Mouse (Mus musculus) hindbrain, embryonic 16.5 days (tissue): ENCODE measurements around the gene Eepd1. TPM values are rescaled to one million over a fixed set of nuclear protein-coding genes. Genes with fewer than 3 reads are reported as not detected.

Experiments
- ATAC-seq: fragments of 200-750 bp; cut with Nextera tagmentation; 2 replicates; pipeline ENCODE4 v1.8.0; 2017; ENCODE audit warnings: moderate TSS enrichment, moderate library complexity
- H3K27ac ChIP-seq: fragments of 300-500 bp; sonication (generic); 2 replicates; pipeline ENCODE4 v1.5.1; 2014; ENCODE audit warnings: low read depth, mild to moderate bottlenecking, control low read depth, low read length, moderate library complexity
- H3K27me3 ChIP-seq: fragments of 300-500 bp; sonication (generic); replicated peaks from 2 replicates; pipeline ENCODE4 v1.6.1; 2014; ENCODE audit warnings: low read length; ENCODE audit not compliant: control insufficient read depth, insufficient read depth
- H3K36me3 ChIP-seq: fragments of 300-500 bp; sonication (generic); 2 replicates; pipeline ENCODE4 v1.6.1; 2014; ENCODE audit warnings: mild to moderate bottlenecking, low read length, moderate library complexity, mixed read lengths; ENCODE audit not compliant: control insufficient read depth, insufficient read depth
- H3K4me1 ChIP-seq: fragments of 300-500 bp; sonication (generic); 2 replicates; pipeline ENCODE4 v1.6.1; 2014; ENCODE audit warnings: low read depth, low read length; ENCODE audit not compliant: control insufficient read depth, insufficient read depth
- H3K4me2 ChIP-seq: fragments of 300-500 bp; sonication (generic); 2 replicates; pipeline ENCODE4 v1.6.1; 2014; ENCODE audit warnings: mild to moderate bottlenecking, low read length, control low read depth, moderate library complexity
- H3K4me3 ChIP-seq: fragments of 300-500 bp; sonication (generic); 2 replicates; pipeline ENCODE4 v1.5.1; 2014; ENCODE audit warnings: mild to moderate bottlenecking, low read length, control low read depth, moderate library complexity
- H3K9ac ChIP-seq: fragments of 300-500 bp; sonication (generic); 2 replicates; pipeline ENCODE4 v1.6.1; 2014; ENCODE audit warnings: low read depth, mild to moderate bottlenecking, control low read depth, low read length, moderate library complexity
- H3K9me3 ChIP-seq: fragments of 300-500 bp; sonication (generic); 2 replicates; pipeline ENCODE4 v1.6.1; 2014; ENCODE audit warnings: mild to moderate bottlenecking, low read length, moderate library complexity; ENCODE audit not compliant: control insufficient read depth
- WGBS: fragments of 180-500 bp; shearing (Covaris S2); extraction: QIAGEN DNeasy Blood & Tissue Kit; methylation state at CpG from one replicate; pipeline ENCODE4 v1.1.7; 2014; 5-methylcytosine and 5-hydroxymethylcytosine counted together
- polyA plus RNA-seq: library from polyadenylated mRNA; unstranded; fragments of >200 nt; fragmentation: Nextera tagmentation; extraction: Ambion mirVana; gene quantifications from 2 replicates; pipeline ENCODE4 v1.2.1, GENCODE M21; 2015

Eepd1 gene
- polyA plus RNA-seq, 1 experiment from 2014 or later: 15.6 TPM

DNA sequence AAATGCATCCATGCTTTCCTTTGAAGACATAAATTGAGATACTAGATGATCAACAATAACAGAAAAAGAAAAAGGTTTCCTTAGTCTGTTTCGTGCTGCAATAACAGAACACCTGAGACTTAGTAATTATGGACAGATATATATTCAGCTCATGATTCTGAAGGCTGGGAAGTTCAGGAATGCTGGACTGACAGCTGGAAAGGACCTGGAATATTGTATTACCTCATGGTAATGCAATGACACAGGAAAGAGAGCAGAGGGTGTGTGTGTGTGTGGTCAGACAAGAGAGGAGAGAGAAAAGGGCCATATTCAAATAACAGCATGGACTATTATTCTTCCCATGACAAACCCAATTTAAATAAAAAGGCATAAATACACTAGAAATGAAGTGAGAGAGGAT is 17.0 kb upstream of the Eepd1 start:
- WGBS: 84% methylated on average over 1 of the region's 1 CpGs
- no peaks in the 10 kb centered on the region for H3K4me1 ChIP-seq
- H3K4me2 ChIP-seq: no peak overlapping the region
- no peaks in the 10 kb centered on the region for H3K9me3 ChIP-seq
- ATAC-seq: no peak
- H3K4me3 ChIP-seq: no peak overlapping the region
- no peaks in the 10 kb centered on the region for H3K36me3 ChIP-seq
- H3K9ac ChIP-seq: no peak overlapping the region
- H3K27ac ChIP-seq: no peak overlapping the region
- no peaks in the 10 kb centered on the region for H3K27me3 ChIP-seq

- H3K36me3 ChIP-seq: no peaks in the 10 kb centered on the region
- H3K9me3 ChIP-seq: no peaks in the 10 kb centered on the region
- no peak for ATAC-seq
- WGBS: 88% methylated on average over 7 of the region's 7 CpGs
- peaks cover 20% of the 10 kb centered on the region for H3K4me1 ChIP-seq
- no peak overlapping the region for H3K27ac ChIP-seq
- no peak overlapping the region for H3K9ac ChIP-seq
- H3K4me3 ChIP-seq: no peak overlapping the region
- H3K4me2 ChIP-seq: no peak overlapping the region
- H3K27me3 ChIP-seq: no peaks in the 10 kb centered on the region
Observed at GRCm38 (mm10) chr9:25479392-25480020, 1.8 kb upstream of the Eepd1 start.

- H3K27me3 ChIP-seq: no peaks in the 10 kb centered on the region
- ATAC-seq: no peak
- no peak overlapping the region; the same call in 1 of the 2 replicates for H3K4me3 ChIP-seq
- H3K9me3 ChIP-seq: no peaks in the 10 kb centered on the region
- H3K27ac ChIP-seq: peak overlapping the region; percentile 36; the same call in 1 of the 2 replicates
- no peak overlapping the region for H3K9ac ChIP-seq
- H3K4me1 ChIP-seq: peaks cover 25% of the 10 kb centered on the region
- 90% methylated on average over 2 of the region's 2 CpGs for WGBS
- peak overlapping the region; percentile 69 for H3K4me2 ChIP-seq
- H3K36me3 ChIP-seq: no peaks in the 10 kb centered on the region
Observed at GRCm38 (mm10) chr9:25480676-25481075, 671 bp upstream of the Eepd1 start.

DNA sequence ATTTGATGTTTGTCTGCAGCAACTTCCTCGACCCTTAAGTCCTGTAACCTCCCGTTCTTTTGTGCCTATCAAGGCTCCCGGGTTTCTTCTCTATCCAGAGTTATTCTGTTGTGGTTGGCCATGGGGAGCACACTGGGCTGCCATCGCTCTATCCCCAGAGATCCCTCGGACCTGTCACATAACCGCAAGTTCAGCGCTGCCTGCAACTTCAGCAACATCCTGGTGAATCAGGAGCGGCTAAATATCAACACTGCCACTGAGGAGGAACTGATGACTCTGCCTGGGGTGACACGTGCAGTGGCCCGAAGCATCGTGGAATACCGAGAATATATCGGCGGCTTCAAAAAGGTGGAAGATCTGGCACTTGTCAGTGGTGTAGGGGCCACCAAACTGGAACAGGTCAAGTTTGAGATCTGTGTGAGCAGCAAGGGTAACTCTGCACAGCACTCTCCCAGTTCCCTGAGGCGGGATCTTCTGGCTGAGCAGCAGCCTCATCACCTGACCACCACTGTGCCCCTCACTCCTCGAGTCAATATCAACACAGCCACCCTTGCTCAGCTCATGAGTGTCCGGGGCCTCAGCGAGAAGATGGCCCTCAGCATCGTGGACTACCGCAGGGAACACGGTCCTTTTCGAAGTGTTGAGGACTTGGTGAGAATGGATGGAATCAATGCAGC is 1.1 kb downstream of the Eepd1 start:
- Histone ChIP-seq H3K9ac (peak overlapping the region; percentile 75; the same call in 1 of the 2 replicates), H3K4me1 (peaks cover 27% of the 10 kb centered on the region), H3K36me3 (no peaks in the 10 kb centered on the region), H3K4me3 (peak overlapping the region; percentile 73), H3K27me3 (no peaks in the 10 kb centered on the region), H3K9me3 (no peaks in the 10 kb centered on the region), H3K27ac (no peak overlapping the region), H3K4me2 (peak overlapping the region; percentile 69)
- no peak for ATAC-seq
- 46% methylated on average over 22 of the region's 22 CpGs for WGBS

DNA sequence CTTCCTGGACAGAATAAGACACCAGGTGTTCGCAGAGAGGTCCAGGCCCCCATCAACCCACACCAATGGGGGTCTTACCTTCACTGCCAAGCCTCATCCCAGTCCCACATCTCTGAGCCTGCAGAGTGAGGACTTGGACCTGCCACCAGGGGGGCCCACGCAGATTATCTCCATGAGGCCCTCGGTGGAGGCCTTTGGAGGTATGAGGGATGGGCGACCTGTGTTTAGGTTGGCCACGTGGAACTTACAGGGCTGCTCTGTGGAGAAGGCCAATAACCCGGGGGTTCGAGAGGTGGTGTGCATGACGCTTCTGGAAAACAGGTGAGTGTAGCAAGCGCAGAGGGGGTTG is 1.6 kb downstream of the Eepd1 start:
- Histone ChIP-seq H3K9ac (no peak overlapping the region), H3K27me3 (no peaks in the 10 kb centered on the region), H3K4me1 (peaks cover 30% of the 10 kb centered on the region), H3K4me2 (peak overlapping the region; percentile 69), H3K36me3 (no peaks in the 10 kb centered on the region), H3K9me3 (no peaks in the 10 kb centered on the region), H3K27ac (no peak overlapping the region), H3K4me3 (peak overlapping the region; percentile 73; the same call in 1 of the 2 replicates)
- no peak for ATAC-seq
- 92% methylated on average over 9 of the region's 9 CpGs for WGBS

DNA sequence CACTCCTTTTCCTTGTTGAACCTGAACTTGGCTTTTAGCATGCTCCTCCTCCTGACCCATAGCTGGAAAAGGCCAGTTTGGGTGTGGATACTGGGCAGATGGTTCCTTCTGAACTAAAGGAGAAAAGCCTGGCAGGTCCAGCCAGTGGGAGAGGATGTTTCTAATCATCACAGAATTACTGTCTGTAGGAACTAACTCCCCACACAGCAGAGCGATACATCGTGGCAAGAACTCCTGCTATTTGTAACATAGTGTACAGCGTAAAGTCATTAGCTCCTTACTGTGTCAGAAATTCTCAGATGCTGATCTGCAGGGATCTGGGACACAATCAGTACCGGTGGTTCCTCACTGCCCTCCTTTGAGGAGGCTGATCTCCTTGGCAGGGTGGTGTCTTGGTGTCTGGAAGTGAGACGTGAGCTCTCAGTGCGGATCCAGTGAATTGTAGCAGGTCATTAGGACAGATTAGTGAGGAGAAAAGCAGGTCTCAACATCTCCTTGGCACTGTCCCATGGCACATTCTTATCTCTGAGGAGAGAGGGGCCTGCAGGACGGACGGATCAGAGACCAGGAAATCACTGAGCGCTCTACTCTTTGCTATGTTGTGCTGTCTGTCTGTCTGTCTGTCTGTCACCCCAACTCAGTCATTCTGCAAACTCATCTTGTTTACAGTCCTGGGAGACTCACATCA is 2.7 kb downstream of the Eepd1 start:
- WGBS: 64% methylated on average over 9 of the region's 9 CpGs
- Histone ChIP-seq H3K4me2 (peak overlapping the region; percentile 69), H3K9me3 (no peaks in the 10 kb centered on the region), H3K4me1 (peaks cover 30% of the 10 kb centered on the region), H3K27ac (no peak overlapping the region), H3K4me3 (peak overlapping the region; percentile 17), H3K36me3 (no peaks in the 10 kb centered on the region), H3K9ac (no peak overlapping the region), H3K27me3 (no peaks in the 10 kb centered on the region)
- no peak for ATAC-seq

DNA sequence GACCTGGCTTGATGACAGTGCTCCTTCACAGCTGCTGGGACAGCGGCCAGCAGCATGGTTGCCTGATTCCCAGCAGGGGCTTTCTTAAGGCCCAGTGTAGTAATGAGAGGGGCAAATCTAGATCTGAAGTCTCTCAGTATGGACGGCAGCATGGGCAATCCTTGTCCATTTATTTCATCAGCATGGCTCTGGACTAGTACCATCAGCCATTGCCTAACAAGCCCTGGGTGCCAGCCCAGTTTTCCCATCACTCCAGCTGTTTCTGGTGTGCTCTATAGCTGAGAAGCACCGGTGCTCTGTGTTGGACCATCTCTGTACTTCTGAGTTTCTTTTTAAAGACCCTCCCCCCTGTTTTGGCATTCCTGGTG is 3.3 kb downstream of the Eepd1 start:
- no peaks in the 10 kb centered on the region for H3K9me3 ChIP-seq
- no peak for ATAC-seq
- no peaks in the 10 kb centered on the region for H3K36me3 ChIP-seq
- no peak overlapping the region for H3K9ac ChIP-seq
- H3K27me3 ChIP-seq: no peaks in the 10 kb centered on the region
- peak overlapping the region; percentile 69 for H3K4me2 ChIP-seq
- 65% methylated on average over 3 of the region's 3 CpGs for WGBS
- H3K4me1 ChIP-seq: peaks cover 30% of the 10 kb centered on the region
- H3K4me3 ChIP-seq: peak overlapping the region; percentile 17
- H3K27ac ChIP-seq: no peak overlapping the region

DNA sequence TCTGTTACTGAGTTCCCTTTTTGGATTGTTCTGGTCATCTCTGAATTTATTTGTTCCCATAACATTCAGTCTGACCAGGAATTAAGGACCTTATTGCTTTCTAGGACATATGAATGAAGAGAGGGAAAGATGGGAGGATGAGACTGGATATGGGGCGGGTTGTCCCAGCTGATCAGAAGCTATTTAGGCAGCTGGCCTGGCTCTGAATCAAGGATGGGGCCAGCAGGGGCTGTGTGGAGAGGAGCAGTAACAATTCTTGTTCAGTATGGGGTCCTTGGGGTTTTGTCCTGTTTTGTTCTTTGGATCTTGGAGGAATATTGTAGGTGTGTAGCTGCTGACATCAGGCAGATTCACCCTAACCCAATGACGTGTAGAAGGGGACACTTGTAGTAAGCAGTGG is 3.7 kb downstream of the Eepd1 start:
- Histone ChIP-seq H3K27me3 (no peaks in the 10 kb centered on the region), H3K9ac (no peak overlapping the region), H3K9me3 (no peaks in the 10 kb centered on the region), H3K27ac (no peak overlapping the region), H3K4me3 (no peak overlapping the region), H3K36me3 (no peaks in the 10 kb centered on the region), H3K4me1 (peaks cover 30% of the 10 kb centered on the region), H3K4me2 (peak overlapping the region; percentile 69)
- ATAC-seq: no peak
- WGBS: 64% methylated on average over 2 of the region's 2 CpGs

DNA sequence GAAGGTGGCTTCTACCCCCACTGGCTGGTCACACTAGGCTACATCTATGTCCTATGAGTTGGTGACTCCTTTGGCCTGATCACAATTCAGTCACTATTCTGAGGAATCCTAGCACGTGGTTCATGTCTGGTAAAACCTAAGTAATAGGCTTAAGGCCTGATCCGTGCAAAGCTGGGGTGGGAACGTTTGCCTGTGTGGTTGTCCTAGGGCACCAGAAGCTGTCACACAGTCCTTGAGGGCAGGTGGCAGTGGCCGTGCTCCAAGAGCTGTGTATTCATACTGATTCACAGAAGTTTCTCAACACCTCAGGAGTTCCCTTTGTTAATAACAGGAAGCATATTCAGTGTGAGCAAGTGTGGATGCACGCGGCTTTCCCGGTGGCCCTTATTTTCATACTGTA is 4.1 kb downstream of the Eepd1 start:
- Histone ChIP-seq H3K4me1 (peaks cover 30% of the 10 kb centered on the region), H3K4me3 (no peak overlapping the region), H3K27ac (no peak overlapping the region), H3K4me2 (peak overlapping the region; percentile 69), H3K9me3 (no peaks in the 10 kb centered on the region), H3K36me3 (no peaks in the 10 kb centered on the region), H3K27me3 (no peaks in the 10 kb centered on the region), H3K9ac (no peak overlapping the region)
- ATAC-seq: no peak
- 69% methylated on average over 7 of the region's 7 CpGs for WGBS
